Mouse (Mus musculus) cerebellum, postnatal 36 days (tissue): ENCODE measurements around the gene Olfr822.
"Not testable (repeated sequence)": the region's sequence is repeated elsewhere in the genome, so short reads cannot be mapped to it uniquely, and the experiment has no call there.

Experiments used
- DNase-seq, 2 experiments: peaks; one replicate each; pipeline ENCODE4 v3.0.0; 2021 to 2022; ENCODE audit warnings: mixed read lengths in 2 of 2

Olfr822 gene

DNA sequence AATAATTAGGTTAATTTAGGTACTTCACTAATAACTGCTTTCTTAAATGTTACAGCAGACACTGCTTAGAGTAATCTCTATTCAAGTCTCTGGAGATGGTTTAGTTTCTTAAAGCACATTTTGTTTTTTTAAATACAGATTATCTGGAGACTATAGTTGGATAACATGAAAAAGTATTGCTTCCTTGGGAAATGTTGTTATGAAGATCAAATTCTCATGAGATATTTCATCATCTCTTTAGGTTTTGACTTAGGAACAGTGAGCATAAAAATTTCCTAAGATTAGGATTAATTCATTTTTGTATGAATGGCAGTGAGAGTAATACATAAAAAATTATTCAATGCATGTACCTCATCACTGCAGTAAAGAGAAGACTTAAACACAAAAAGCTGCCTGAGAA, at the start of gene Olfr822:
Gene Olfr822 (plus strand): TSS at position 301 of the 400 bp plus-strand sequence.
- DNase-seq, result no peak

DNA sequence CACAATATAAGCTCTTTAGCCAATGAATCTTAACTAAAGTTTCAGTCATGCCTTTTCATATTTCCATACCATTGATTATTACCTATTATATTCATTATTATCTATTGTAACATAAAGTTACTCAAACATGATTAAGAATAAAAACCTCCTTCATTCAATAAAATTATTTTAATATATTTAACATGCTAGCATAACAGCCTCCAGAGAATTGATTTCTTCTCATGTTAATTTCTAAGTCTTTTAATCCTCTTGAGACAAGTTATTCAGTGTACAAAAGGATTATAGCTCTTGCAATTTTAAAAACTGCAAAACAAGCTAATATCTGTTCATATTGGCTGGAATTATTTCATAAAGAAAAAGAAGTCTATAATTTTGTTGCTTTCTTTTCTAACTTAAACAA, 41.0 kb upstream of the Olfr822 start, which contains the start of gene Olfr821:
Gene Olfr821 (plus strand): TSS at position 301 of the 400 bp plus-strand sequence.
- DNase-seq, result no peak

DNA sequence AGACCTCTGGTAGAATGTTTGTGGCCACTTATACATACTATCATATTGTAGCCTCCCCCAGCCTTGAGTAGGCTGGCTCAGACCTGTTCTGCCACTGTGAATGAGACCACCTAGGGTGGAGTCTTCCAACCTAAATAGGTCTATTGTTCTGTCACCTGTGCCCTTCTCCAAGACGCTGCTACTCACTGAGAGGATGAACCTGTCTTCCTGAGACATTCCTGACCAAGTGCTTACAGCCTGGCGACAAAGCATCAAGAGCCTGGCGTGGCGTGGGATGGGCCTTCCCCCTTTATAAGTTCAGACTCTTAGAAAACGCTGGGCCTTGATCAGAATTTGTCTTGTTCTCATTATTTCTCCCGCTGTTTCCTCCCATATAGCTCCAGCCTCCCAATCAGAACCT, 33.9 kb upstream of the Olfr822 start:
- no peak for DNase-seq

DNA sequence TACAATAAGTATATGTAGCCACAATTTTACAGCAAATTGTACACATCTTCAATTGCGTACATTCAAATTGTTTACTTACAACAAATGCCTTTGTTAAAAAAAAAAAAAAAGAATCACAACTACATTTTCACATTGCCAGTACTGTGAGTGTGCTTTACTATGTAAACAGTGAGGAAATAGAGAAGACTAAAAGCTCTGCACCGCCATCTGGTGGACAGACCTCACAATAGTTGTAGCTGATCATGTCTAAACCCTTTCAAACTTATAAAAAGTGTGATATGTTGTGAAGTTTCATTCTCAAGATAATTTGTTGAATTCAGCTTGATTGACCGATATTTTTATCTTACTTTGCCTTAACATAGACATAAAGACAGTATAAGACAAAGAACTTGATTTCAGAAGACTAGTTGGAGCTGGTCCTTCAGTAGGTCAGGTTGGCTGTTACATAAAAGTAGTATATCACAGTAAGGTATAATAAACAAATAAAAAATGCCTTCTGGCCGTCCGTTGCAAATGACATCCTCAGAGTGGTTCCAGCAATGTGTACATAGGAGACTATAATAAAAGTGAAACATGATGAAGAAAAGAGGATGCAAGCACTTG, 21.9 kb downstream of the Olfr822 start:
- DNase-seq, result peak; percentile 7 to 13

DNA sequence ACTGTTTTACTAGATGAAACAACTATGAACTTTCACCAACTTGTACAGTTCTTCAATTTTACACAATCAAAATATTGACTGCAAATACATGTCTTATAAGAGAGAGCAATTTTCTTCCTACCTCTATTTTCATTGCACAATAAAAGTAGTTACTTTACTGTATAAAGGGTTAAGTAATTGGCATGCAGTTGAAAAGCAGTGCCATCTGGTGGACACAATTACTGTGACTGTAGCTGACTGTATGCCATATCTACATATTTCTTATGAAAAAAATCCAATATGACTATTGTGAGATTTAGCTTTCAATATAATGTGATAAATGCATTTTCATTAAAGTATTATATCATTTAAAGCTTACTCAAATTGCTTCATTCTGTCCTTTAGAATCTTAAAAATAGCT, 25.1 kb downstream of the Olfr822 start:
- no peak for DNase-seq

DNA sequence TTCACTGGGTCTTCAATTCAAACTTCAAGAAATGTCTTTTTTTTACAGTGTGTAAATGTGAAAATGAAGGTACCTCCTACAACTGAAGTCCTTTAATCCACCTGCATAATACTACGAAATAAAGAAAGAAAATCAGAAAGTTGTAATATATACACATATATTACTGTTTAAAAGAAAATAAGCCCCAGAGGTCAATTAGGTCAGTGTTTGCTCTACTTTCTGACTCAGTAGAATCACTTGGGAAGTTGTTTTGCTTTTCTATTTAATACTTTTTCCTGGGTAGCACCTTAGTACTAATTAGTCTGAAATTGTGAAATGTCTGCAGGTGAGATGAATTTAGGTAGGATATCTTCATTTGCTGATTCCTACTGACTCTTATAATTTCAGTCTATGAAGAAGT, 44.3 kb downstream of the Olfr822 start, which contains the start of gene Olfr823:
Gene Olfr823 (minus strand): TSS at position 101 of the 400 bp plus-strand sequence.
- not testable (repeated sequence) for DNase-seq

DNA sequence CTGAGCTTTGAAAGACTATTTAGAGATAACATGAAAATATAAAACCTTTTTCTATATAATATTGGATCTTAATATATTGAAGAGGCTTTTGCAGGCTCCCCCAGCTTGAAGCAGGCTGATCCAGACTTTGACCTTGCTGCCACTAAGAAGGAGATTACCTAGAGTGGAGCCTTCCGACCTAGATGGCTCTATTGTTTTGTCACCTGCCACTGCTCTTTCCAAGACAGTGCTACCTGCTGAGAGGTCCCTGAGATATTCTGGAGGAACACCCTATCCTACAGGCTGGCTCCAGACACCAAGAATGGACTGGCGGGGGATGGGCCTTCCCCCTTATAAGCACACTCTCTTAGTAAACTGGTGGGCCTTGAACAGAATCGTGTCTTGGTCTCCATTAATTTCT, 45.0 kb downstream of the Olfr822 start:
- DNase-seq, result not testable (repeated sequence)
